Mouse (Mus musculus) naive thymus-derived CD4-positive, alpha-beta T cell, adult 2 months (primary cell): ENCODE results near the gene Irf6.
A peak's percentile ranks its signal among the peaks of the same experiment; 100 is the strongest.

Experiments
- DNase-seq: peaks from one replicate; pipeline ENCODE4 v3.0.0-alpha.2; 2011; ENCODE audit warnings: low read depth

Gene Irf6

GRCm38 (mm10) chr1:193200640-193201382 lies 47.9 kb downstream of the Irf6 start:
- DNase-seq, result no peak

DNA sequence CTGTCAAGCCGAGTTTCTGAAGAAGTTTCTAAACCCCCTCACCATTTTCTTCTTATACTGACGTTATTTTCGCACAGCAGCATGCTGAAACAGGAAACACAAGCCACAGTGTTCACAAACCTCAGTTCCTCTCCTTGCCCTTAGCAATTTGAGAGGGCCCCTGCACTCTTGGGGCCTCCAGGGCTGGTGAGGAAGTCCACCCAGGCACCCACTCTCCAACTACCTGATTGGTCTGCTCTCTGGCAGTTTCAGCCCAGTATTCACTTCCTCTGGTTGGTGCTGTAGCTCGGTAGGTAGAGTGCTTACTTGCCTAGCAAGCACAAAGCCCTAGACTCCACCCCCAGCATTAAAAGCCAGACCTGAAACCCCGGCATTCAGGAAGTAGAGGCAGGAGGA lies 48.5 kb downstream of the Irf6 start, which contains the start of gene Traf3ip3:
Gene Traf3ip3, minus strand, starts transcription at position 321 of the 396 bp plus-strand sequence.
- DNase-seq, result peak; percentile 91

GRCm38 (mm10) chr1:193203821-193204220 lies 50.9 kb downstream of the Irf6 start:
- no peak for DNase-seq

GRCm38 (mm10) chr1:193205431-193205830 lies 52.5 kb downstream of the Irf6 start:
- DNase-seq, result no peak

- DNase-seq, result peak; percentile 50
Measured at GRCm38 (mm10) chr1:193207503-193207902, 54.6 kb downstream of the Irf6 start, which contains the start of gene Lamb3. Gene Lamb3, plus strand, starts transcription at chr1:193207699.

GRCm38 (mm10) chr1:193208178-193208577 lies 55.3 kb downstream of the Irf6 start:
- DNase-seq, result peak; percentile 80

DNA sequence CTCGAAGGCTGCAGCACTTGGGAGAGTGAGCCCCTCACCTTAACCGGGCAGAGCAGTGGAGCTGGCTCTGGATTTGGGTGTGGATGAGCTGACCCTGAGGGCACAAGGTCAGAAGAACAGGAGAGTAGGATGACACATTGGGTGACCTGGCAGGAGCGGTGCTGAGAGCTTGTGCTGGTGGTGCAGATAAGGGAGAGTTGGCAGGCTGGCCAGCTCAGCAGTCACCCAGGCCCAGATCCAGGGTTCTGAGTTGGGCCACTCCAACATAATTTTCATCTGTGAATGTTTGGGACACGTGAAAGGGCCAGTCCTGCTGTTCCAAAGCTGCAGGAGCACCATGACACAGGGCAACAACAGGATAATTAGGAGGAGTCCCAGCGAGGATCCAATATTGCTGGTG lies 58.5 kb downstream of the Irf6 start:
- no peak for DNase-seq

- DNase-seq, result no peak
Measured at GRCm38 (mm10) chr1:193214053-193214452, 61.1 kb downstream of the Irf6 start.

DNA sequence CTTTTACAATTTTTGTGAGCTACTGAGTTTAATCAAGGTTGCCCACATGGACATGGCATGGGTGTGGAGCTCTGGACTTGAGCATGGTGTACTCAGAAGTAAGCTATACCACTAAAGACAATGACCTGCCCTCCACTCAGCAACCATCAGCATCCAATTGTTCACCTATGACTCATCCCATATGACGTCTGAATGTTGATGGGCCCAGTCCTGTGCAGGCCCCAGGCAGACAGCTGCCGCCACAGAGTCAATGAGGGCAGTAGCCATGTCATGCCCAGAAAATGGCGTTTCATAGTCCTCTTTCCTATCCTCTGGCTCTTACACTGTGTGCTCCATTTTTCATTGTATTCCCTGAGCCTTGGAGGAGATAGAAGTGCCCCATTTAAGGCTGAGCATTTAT lies 63.1 kb downstream of the Irf6 start:
- DNase-seq, result no peak

GRCm38 (mm10) chr1:193220408-193220807 lies 67.5 kb downstream of the Irf6 start:
- DNase-seq, result no peak
